Mouse (Mus musculus) heart, adult 2 months (tissue): ENCODE measurements around the gene Tbc1d7.

Experiments used
- CTCF ChIP-seq: fragments of 200-600 bp; IDR thresholded peaks from 2 replicates; pipeline ENCODE4 v1.8.1; 2022; ENCODE audit warnings: antibody characterized with exemption, mild to moderate bottlenecking, moderate library complexity
- EP300 ChIP-seq: fragments of 200-500 bp; IDR thresholded peaks from 2 replicates; pipeline ENCODE4 v1.6.1; 2011; ENCODE audit warnings: low read depth, low read length, control low read depth; ENCODE audit not compliant: insufficient read depth
- POLR2A ChIP-seq: fragments of 200-500 bp; IDR thresholded peaks from 2 replicates; pipeline ENCODE4 v1.6.1; 2011; ENCODE audit warnings: mild to moderate bottlenecking, low read depth, low read length, control low read depth; ENCODE audit not compliant: insufficient read depth

- TF ChIP-seq POLR2A (no peak), CTCF (no peak), EP300 (no peak)
Measured at GRCm38 (mm10) chr13:43193932-43194331, 22.6 kb upstream of the Tbc1d7 start.
